Mouse (Mus musculus) heart, adult 2 months (tissue): ENCODE results near the gene Rnf216.

Source experiments
- CTCF ChIP-seq: fragments of 200-600 bp; IDR thresholded peaks from 2 replicates; pipeline ENCODE4 v1.8.1; 2022; ENCODE audit warnings: antibody characterized with exemption, mild to moderate bottlenecking, moderate library complexity
- EP300 ChIP-seq: fragments of 200-500 bp; IDR thresholded peaks from 2 replicates; pipeline ENCODE4 v1.6.1; 2011; ENCODE audit warnings: low read depth, low read length, control low read depth; ENCODE audit not compliant: insufficient read depth
- POLR2A ChIP-seq: fragments of 200-500 bp; IDR thresholded peaks from 2 replicates; pipeline ENCODE4 v1.6.1; 2011; ENCODE audit warnings: mild to moderate bottlenecking, low read depth, low read length, control low read depth; ENCODE audit not compliant: insufficient read depth

- TF ChIP-seq POLR2A = no peak
- no peak for TF ChIP-seq CTCF
- no peak for TF ChIP-seq EP300
These were observed 9.6 kb downstream of the Rnf216 start for GRCm38 (mm10) chr5:143103231-143103630.
